Mouse (Mus musculus) testis, adult 2 months (tissue): ENCODE measurements at regions not wholly inside any gene's neighbourhood (a gene's known extent, or its start where the extent isn't known, plus 50 kb on each side); places are given as distances from the start of the nearest gene placed in this dataset.

Experiments
- CTCF ChIP-seq: fragments of 200-500 bp; IDR thresholded peaks from 2 replicates; pipeline ENCODE4 v1.5.1; 2012; ENCODE audit warnings: low read depth, mild to moderate bottlenecking, inconsistent platforms, low read length, moderate library complexity; ENCODE audit not compliant: control insufficient read depth, insufficient read depth, insufficient replicate concordance
- POLR2A ChIP-seq: fragments of 200-500 bp; IDR thresholded peaks from 2 replicates; pipeline ENCODE4 v1.6.1; 2012; ENCODE audit warnings: low read depth, mild to moderate bottlenecking, inconsistent platforms, low read length, moderate library complexity; ENCODE audit not compliant: control insufficient read depth

DNA sequence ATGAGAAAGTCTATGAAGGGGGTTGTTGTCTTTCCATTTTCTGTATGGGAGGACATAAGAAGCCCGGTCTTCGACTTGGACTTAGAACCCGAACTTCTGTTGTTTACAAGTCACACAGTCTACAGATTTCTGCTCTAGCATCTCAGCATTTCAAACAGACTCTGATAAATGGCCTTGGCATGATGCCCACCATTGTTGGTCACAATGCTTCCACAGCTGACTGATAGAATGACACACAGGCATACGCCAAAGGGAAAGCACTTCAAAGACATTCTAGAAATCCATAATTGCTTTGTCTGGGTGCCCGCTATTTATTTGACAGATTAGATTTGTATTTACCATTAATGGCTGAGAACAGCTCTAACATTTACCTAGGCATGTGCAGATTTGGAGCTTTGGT is 326.2 kb upstream of the Tnp1 start:
- TF ChIP-seq CTCF, result no peak
- TF ChIP-seq POLR2A, result no peak
